Mouse (Mus musculus) heart, postnatal 0 days (tissue): ENCODE results near the gene Snrpa1. TPM values are rescaled to one million over a fixed set of nuclear protein-coding genes. Genes with fewer than 3 reads are reported as not detected.

Experiments
- ATAC-seq: fragments of 200-750 bp; cut with Nextera tagmentation; 2 replicates; pipeline ENCODE4 v1.8.0; 2017; ENCODE audit warnings: low read depth, moderate number of reproducible peaks, moderate library complexity; ENCODE audit not compliant: insufficient read depth
- DNase-seq: peaks from one replicate; pipeline ENCODE4 v3.0.0-alpha.2; 2016; ENCODE audit warnings: low spot score
- H3K27ac ChIP-seq: fragments of 300-500 bp; sonication (generic); 2 replicates; pipeline ENCODE4 v1.5.1; 2014; ENCODE audit warnings: low read depth, mild to moderate bottlenecking
- H3K27me3 ChIP-seq: fragments of 300-500 bp; sonication (generic); 2 replicates; pipeline ENCODE4 v1.6.1; 2014; ENCODE audit warnings: low read length, mixed read lengths; ENCODE audit not compliant: control insufficient read depth, insufficient read depth
- H3K36me3 ChIP-seq: fragments of 300-500 bp; sonication (generic); replicated peaks from 2 replicates; pipeline ENCODE4 v1.6.1; 2014; ENCODE audit warnings: low read length, mixed read lengths; ENCODE audit not compliant: control insufficient read depth, insufficient read depth
- H3K4me1 ChIP-seq: fragments of 300-500 bp; sonication (generic); 2 replicates; pipeline ENCODE4 v1.6.1; 2014; ENCODE audit warnings: antibody characterized with exemption; ENCODE audit not compliant: control insufficient read depth, insufficient read depth
- H3K4me2 ChIP-seq: fragments of 300-500 bp; sonication (generic); 2 replicates; pipeline ENCODE4 v1.6.1; 2014; ENCODE audit warnings: low read depth, mild to moderate bottlenecking, low read length, moderate library complexity
- H3K4me3 ChIP-seq: fragments of 300-500 bp; sonication (generic); 2 replicates; pipeline ENCODE4 v1.5.1; 2014; ENCODE audit warnings: low read depth, low read length
- H3K9ac ChIP-seq: fragments of 300-500 bp; sonication (generic); replicated peaks from 2 replicates; pipeline ENCODE4 v1.6.1; 2014; ENCODE audit warnings: low read depth, low read length, mixed read lengths
- H3K9me3 ChIP-seq: fragments of 300-500 bp; sonication (generic); replicated peaks from 2 replicates; pipeline ENCODE4 v1.6.1; 2016; ENCODE audit warnings: low read length; ENCODE audit not compliant: control insufficient read depth
- CTCF ChIP-seq: IDR thresholded peaks from 2 replicates; pipeline ENCODE4 v1.5.1; 2016; ENCODE audit warnings: antibody characterized with exemption, control low read depth, low read depth
- EP300 ChIP-seq: IDR thresholded peaks from 2 replicates; pipeline ENCODE4 v1.6.1; 2016; ENCODE audit warnings: antibody characterized with exemption, low read depth
- WGBS: fragments of 180-500 bp; shearing (Covaris S2); extraction: QIAGEN DNeasy Blood & Tissue Kit; methylation state at CpG from one replicate; pipeline ENCODE4 v1.1.7; 2014; 5-methylcytosine and 5-hydroxymethylcytosine counted together
- polyA plus RNA-seq: library from polyadenylated mRNA; unstranded; fragments of >200 nt; fragmentation: Nextera tagmentation; extraction: Ambion mirVana; gene quantifications from 2 replicates; pipeline ENCODE4 v1.2.1, GENCODE M21; 2015
- total RNA-seq: library from RNA; depleted of rRNA; stranded (reverse); fragments of >200 nt; gene quantifications from 2 replicates; pipeline ENCODE4 v1.2.3, GENCODE M21; 2014; ENCODE audit warnings: low replicate concordance

The Snrpa1 gene
- total and polyA plus RNA-seq, 2 experiments from 2014 or later = 30.8 to 58.9 TPM

DNA sequence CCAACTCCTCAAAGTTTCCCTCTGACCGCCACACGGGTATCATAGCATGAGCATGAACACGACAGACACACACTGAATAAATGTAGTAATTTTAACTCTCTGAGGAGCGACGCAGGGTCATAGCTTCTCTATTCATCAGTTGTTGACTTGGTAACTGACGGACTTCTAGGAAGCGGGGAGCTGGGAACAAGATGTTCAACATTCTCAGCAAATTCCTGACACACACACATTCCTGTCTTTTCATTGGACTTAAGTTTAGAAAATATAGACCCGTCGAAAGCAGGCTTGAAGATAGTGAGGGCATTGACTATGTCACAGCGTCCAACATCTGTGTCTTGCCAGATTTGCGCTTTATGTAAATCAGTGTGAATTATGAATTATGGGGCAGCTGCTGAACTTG lies 48.4 kb downstream of the Snrpa1 start:
- no peaks in the 10 kb centered on the region for H3K36me3 ChIP-seq
- H3K27me3 ChIP-seq = no peaks in the 10 kb centered on the region
- H3K27ac ChIP-seq = no peak overlapping the region
- peaks cover 10% of the 10 kb centered on the region for H3K4me1 ChIP-seq
- 46% methylated on average over 11 of the region's 11 CpGs for WGBS
- H3K4me2 ChIP-seq = no peak overlapping the region
- H3K9me3 ChIP-seq = no peaks in the 10 kb centered on the region
- no peak overlapping the region for H3K9ac ChIP-seq
- no peak for DNase-seq
- ATAC-seq = no peak
- TF ChIP-seq CTCF = no peak
- no peak for TF ChIP-seq EP300
- H3K4me3 ChIP-seq = no peak overlapping the region

DNA sequence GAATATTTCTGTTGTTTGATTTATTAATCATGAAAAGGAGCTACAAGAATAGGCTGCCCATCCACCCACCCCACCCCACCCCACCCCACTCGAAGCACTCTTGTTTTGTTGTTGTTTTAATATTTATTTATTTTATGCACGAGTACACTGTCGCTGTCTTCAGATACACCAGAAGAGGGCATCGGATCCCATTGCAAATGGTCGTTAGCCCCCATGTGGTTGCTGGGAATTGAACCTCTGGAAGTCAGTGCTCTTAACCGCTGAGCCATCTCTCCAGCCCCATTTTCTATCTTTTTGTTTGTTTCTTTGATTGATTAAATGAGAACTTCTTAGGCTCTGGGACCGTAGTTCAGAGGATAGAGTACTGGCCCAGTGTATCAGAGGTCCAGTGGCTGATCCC lies 49.1 kb downstream of the Snrpa1 start:
- H3K9ac ChIP-seq = no peak overlapping the region
- no peak overlapping the region for H3K27ac ChIP-seq
- H3K9me3 ChIP-seq = no peaks in the 10 kb centered on the region
- H3K27me3 ChIP-seq = no peaks in the 10 kb centered on the region
- 10% methylated on average over 7 of the region's 7 CpGs for WGBS
- no peaks in the 10 kb centered on the region for H3K36me3 ChIP-seq
- DNase-seq (no peak), ATAC-seq (no peak)
- H3K4me1 ChIP-seq = peaks cover 10% of the 10 kb centered on the region
- no peak for TF ChIP-seq EP300
- peak; percentile 58 for TF ChIP-seq CTCF
- no peak overlapping the region for H3K4me2 ChIP-seq
- H3K4me3 ChIP-seq = no peak overlapping the region

DNA sequence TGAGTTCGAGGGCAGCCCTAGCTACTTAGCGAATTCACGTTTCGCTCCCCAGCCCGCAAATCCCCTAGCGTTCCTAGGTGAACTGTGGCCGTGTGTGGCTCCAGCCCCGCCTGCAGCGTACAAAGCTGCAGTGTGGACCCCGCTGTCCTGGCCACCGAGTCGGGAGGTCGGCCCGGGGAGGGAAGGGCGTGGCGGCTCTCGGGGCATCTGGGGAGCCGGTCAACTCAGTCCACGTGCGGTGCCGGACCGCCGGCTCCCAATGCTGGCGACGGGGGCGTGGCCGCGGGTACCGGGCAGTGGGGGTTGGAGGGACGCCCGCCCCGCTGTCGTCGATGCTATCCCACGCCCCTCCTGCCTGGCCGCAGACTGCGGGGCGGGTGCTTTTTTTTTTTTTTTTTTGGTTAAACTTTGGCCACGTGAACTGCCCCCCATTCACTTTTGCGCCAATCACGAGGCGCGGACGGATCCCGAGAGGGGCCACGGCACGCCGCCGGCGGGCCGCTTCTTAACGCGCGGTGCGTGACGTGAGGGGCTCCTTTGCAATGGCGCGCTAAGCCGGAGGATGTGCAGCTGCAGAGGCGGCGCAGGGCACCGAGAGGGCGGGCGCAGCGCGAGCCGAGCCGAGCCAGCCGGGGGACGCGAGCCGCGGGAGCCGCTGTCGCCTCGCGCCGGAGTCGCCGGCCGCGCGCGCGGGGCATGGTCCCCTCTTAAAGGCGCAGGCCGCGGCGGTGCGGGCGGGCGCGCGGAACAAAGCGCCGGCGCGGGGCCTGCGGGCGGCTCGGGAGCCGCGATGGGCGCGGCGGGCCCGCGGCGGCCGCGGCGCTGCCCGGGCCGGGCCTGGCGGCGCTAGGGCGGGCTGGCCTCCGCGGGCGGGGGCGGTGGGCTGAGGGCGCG lies 50.4 kb downstream of the Snrpa1 start, which contains the start of gene Chsy1:
Gene Chsy1 (plus strand): TSS at position 555 of the 894 bp plus-strand sequence.
- peaks cover 16% of the 10 kb centered on the region for H3K4me1 ChIP-seq
- no peak for TF ChIP-seq CTCF
- 0 out of 2 replicates have a peak, but pooled peaks have one; percentile 19 for TF ChIP-seq EP300

DNA sequence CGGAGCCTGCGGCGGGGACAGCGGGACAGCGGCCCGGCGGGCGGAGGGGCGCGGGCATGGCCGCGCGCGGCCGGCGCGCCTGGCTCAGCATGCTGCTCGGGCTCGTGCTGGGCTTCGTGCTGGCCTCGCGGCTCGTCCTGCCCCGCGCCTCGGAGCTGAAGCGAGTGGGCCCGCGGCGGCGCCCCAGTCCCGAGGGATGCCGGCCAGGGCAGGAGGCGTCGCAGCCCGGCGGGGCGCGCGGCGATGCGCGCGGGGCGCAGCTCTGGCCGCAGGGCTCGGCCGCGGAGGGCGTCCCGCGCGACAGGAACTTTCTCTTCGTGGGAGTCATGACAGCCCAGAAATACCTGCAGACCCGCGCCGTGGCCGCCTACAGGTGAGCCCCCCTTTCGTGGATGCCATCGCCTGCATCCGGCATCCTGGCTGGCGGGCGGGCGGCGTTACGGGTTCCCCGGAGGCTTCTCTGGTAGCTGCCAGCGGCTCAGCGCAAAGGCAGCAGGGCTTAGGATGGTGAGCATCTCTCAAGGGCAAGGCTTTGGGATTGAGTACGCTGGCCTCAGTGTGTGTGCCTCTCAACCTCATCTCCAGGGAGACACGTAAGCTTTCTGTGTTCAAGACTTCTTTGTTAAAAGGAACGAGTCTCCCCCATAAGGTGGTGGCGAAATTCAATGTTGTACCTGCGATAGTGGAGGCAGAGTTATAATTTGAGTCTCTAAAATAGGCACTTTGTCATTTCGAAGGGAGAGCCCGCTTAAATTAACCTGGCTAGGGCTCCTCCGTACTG lies 51.2 kb downstream of the Snrpa1 start:
- H3K9ac ChIP-seq = peak overlapping the region; percentile 79
- peak overlapping the region; percentile 80 for H3K4me3 ChIP-seq
- H3K4me2 ChIP-seq = peak overlapping the region; percentile 82
- no peak for DNase-seq
- no peaks in the 10 kb centered on the region for H3K27me3 ChIP-seq
- H3K9me3 ChIP-seq = no peaks in the 10 kb centered on the region
- TF ChIP-seq EP300 (no peak), CTCF (no peak)
- H3K36me3 ChIP-seq = no peaks in the 10 kb centered on the region
- peak overlapping the region; percentile 84 for H3K27ac ChIP-seq
- peak; percentile 3 for ATAC-seq
- H3K4me1 ChIP-seq = peaks cover 16% of the 10 kb centered on the region
- WGBS = under 1% methylated on average over 55 of the region's 77 CpGs

More for the DNA sequence above, 50.4 kb downstream of the Snrpa1 start, which contains the start of gene Chsy1:
- Histone ChIP-seq H3K9me3 (no peaks in the 10 kb centered on the region), H3K36me3 (no peaks in the 10 kb centered on the region), H3K27ac (peak within 1 kb of the TSS; percentile 84), H3K4me2 (peak within 1 kb of the TSS; percentile 82), H3K4me3 (peak within 1 kb of the TSS; percentile 80), H3K9ac (peak within 1 kb of the TSS; percentile 79), H3K27me3 (no peaks in the 10 kb centered on the region)
- WGBS = under 1% methylated on average over 85 of the region's 123 CpGs
- ATAC-seq (peak; percentile 85), DNase-seq (peak; percentile 83)

DNA sequence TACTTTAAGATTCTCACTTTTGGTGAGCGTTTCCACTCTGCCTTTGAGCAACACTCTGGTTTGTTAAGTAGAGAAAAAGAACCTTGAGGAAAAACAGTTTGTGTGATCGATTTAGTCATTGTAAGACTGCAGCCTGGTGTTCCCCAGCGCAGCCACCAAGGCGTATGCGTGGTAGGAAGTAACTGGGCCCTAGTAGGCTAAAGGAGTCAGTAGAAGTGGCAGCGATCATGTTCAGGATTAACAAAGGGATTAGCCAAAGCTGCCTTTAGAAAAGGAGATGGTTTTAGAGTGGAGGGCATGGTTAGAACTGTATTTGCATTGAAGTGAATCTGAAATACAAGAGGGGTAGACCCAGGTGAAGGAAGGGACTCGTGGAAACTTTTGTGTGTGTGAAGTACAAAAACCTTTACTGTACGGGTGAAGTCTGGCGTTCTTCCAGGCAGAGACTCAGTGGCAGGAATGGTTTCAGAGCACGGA lies 51.9 kb downstream of the Snrpa1 start:
- Histone ChIP-seq H3K4me3 (peak overlapping the region; percentile 80), H3K4me1 (peaks cover 16% of the 10 kb centered on the region), H3K27me3 (no peaks in the 10 kb centered on the region), H3K9me3 (no peaks in the 10 kb centered on the region), H3K4me2 (peak overlapping the region; percentile 82), H3K36me3 (no peaks in the 10 kb centered on the region), H3K27ac (peak overlapping the region; percentile 84), H3K9ac (peak overlapping the region; percentile 79)
- ATAC-seq (no peak), DNase-seq (no peak)
- TF ChIP-seq EP300 = no peak
- TF ChIP-seq CTCF = no peak
- 6% methylated on average over 10 of the region's 10 CpGs for WGBS
